Mouse (Mus musculus) Patski (cell line): ENCODE measurements at regions not wholly inside any gene's neighbourhood (a gene's known extent, or its start where the extent isn't known, plus 50 kb on each side); places are given as distances from the start of the nearest gene placed in this dataset.

Source experiments
- ATAC-seq: fragments of 100-300 bp; one replicate; pipeline ENCODE4 v1.8.0; 2021
- CTCF ChIA-PET: fragments of 350-600 bp; sonication (Branson Sonifier 250); formaldehyde crosslinking; loops from one replicate; lab custom pipeline; 2022; ENCODE audit warnings: inconsistent platforms; lab: Charles Lee
- POLR2A ChIA-PET: fragments of 350-600 bp; sonication (Branson Sonifier 250); formaldehyde crosslinking; loops from one replicate; lab custom pipeline; 2022; ENCODE audit warnings: antibody characterized with exemption, inconsistent platforms; lab: Charles Lee
- DNase-seq: peaks from one replicate; pipeline ENCODE4 v3.0.0-alpha.2; 2011; ENCODE audit warnings: low read depth, low spot score
- H3K27me3 ChIP-seq: fragments of 371-371 bp; one replicate; pipeline ENCODE4 v1.5.1; 2021
- CTCF ChIP-seq: fragments of 100-300 bp; IDR thresholded peaks from one replicate; pipeline ENCODE4 v1.5.1; 2021
- in situ Hi-C: fragments of 300-500 bp; cut with MboI; formaldehyde crosslinking; loops from 3 replicates; pipeline ENCODE4 v1.11.1; 2018; ENCODE audit warnings: low pct_unique_long_range_greater_than_20kb, mixed read lengths

GRCm38 (mm10) chr15:86566111-86566510 is 351.9 kb downstream of the Tbc1d22a start:
- no peak for TF ChIP-seq CTCF
- no peak for ATAC-seq
- ChIA-PET CTCF (no interaction called here), POLR2A (interaction anchor here (0.7 kb wide), 1 partner anchor 154 kb away, joined by 4 read pairs; no protein-coding TSS in a partner anchor)
- no peak for DNase-seq
- H3K27me3 ChIP-seq: peaks cover 5% of the 10 kb centered on the region
- in situ Hi-C loops: no loop called here

GRCm38 (mm10) chr15:86574311-86574710 is 360.1 kb downstream of the Tbc1d22a start:
- in situ Hi-C loops: no loop called here
- H3K27me3 ChIP-seq: peaks cover 31% of the 10 kb centered on the region
- DNase-seq (no peak), ATAC-seq (no peak)
- CTCF ChIA-PET: no interaction called here
- TF ChIP-seq CTCF: no peak
- POLR2A ChIA-PET: no interaction called here

DNA sequence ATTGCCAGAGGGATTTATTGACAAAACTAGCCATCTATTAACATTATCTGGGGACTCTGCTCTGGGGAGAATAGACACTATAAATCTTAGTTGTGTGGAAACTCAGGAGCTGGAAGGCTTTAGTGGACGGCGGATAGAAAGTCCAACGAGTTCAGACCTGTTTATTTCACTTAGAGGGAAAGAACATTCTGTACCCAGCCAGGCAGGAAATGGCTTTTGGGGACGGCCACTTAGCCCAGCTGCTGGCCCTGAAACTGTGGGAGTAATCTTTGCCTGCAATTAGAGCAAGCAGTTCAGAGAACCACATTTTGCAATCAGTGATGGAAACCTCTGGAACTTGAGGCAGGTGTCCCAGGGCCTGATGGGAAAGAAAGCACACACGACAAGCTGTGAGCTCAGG is 362.4 kb downstream of the Tbc1d22a start:
- in situ Hi-C loops: no loop called here
- H3K27me3 ChIP-seq: peaks cover 26% of the 10 kb centered on the region
- POLR2A ChIA-PET: no interaction called here
- no peak for ATAC-seq
- TF ChIP-seq CTCF: no peak
- CTCF ChIA-PET: no interaction called here
- DNase-seq: no peak

GRCm38 (mm10) chr15:86578689-86579088 is 364.4 kb downstream of the Tbc1d22a start:
- DNase-seq: no peak
- ATAC-seq: no peak
- ChIA-PET POLR2A (no interaction called here), CTCF (no interaction called here)
- H3K27me3 ChIP-seq: peaks cover 26% of the 10 kb centered on the region
- TF ChIP-seq CTCF: no peak
- in situ Hi-C loops: no loop called here

- no peak for ATAC-seq
- H3K27me3 ChIP-seq: peaks cover 12% of the 10 kb centered on the region
- POLR2A ChIA-PET: interaction anchor here (0.5 kb wide), 1 partner anchor 1996 kb away, joined by 3 read pairs; no protein-coding TSS in a partner anchor
- TF ChIP-seq CTCF: no peak
- CTCF ChIA-PET: no interaction called here
- in situ Hi-C loops: no loop called here
- DNase-seq: no peak
Observed at GRCm38 (mm10) chr15:86582240-86583090, 368.2 kb downstream of the Tbc1d22a start.

DNA sequence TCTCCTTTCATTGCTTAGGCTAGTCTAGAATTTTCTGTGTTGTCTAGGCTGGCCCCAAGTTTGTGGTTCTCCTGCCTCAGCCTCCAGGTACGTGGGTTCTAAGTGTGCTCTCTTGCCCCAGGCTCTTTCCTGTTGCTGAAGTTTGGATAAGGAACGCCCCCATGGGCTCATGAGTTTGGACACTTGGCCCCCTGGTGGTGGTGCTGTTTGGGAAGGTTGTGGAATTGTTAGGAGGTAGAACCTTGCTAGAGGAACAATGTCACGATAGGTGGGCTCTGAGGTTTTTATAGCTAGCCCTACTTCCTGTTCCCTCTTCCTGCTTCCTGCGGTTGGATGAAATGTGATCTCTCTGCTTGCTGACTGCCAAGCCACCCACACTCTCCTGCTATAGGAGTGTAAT is 371.5 kb downstream of the Tbc1d22a start:
- no peak for TF ChIP-seq CTCF
- peaks cover 6% of the 10 kb centered on the region for H3K27me3 ChIP-seq
- ChIA-PET CTCF (no interaction called here), POLR2A (no interaction called here)
- in situ Hi-C loops: no loop called here
- no peak for DNase-seq
- no peak for ATAC-seq

- peaks cover 9% of the 10 kb centered on the region for H3K27me3 ChIP-seq
- DNase-seq (no peak), ATAC-seq (no peak)
- POLR2A ChIA-PET: no interaction called here
- no peak for TF ChIP-seq CTCF
- CTCF ChIA-PET: no interaction called here
- in situ Hi-C loops: no loop called here
Observed at GRCm38 (mm10) chr15:86587209-86587608, 372.9 kb downstream of the Tbc1d22a start.

DNA sequence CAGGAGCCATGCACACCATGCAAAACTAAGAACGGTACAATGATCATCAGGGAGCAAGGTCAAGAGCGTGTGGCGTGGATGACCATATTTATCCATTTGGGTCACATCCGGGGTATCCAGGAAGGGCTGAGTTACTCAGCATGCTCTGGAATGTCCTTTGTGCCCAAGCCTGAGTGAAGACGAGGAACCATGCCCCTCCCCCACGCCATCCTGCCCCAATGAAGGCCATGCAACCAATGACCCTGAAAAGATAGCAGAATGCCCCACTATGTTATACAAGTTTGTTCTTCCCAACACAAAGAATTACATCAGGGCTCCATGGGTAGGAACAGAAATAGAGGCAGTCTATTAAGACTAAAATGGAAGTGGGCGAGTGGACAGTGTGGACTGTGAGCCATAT is 375.8 kb downstream of the Tbc1d22a start:
- POLR2A ChIA-PET: no interaction called here
- no peak for TF ChIP-seq CTCF
- DNase-seq: no peak
- H3K27me3 ChIP-seq: peaks cover 9% of the 10 kb centered on the region
- in situ Hi-C loops: no loop called here
- CTCF ChIA-PET: no interaction called here
- no peak for ATAC-seq

DNA sequence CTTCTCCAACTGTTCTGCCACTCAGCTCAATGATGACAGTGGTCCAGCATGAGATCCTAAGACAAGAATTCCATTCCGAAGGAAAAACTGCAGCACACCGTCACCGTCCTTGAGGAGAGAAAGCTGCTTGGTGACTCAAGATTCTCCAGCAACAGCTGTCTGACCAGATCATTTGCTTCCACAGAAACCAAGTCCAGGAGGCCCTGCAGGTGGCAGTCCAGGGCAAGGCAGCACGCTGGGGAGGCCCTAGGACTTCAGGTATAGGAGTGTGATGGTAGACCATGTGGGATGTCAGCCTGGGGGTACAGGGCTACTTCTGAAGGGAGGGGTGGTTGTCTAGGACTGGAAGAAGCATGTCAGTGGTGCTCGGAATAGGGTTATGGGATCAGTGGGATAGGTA is 376.6 kb downstream of the Tbc1d22a start:
- no peak for ATAC-seq
- no peak for DNase-seq
- in situ Hi-C loops: no loop called here
- peaks cover 9% of the 10 kb centered on the region for H3K27me3 ChIP-seq
- ChIA-PET POLR2A (no interaction called here), CTCF (no interaction called here)
- TF ChIP-seq CTCF: no peak

DNA sequence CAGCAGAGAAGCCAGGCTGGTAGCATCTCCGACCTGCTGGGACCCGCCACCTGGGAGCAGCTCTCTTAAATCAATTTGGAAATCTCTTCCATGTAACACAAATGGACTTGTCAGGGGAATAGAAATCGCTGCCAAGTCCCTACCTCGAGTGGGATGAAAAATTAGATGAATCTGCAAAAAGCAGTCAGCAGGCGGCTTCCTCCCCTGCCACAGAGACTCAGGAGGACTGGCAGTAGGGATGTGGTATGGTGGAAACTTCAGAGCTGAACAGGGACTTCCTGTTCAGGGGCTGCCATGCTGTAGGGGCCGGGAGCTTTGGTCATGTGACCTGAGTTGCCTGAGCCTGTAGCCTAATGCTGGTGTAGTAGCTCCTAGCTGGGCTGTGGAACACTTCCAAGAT is 379.1 kb downstream of the Tbc1d22a start:
- in situ Hi-C loops: no loop called here
- POLR2A ChIA-PET: no interaction called here
- DNase-seq (no peak), ATAC-seq (no peak)
- CTCF ChIA-PET: no interaction called here
- TF ChIP-seq CTCF: no peak
- H3K27me3 ChIP-seq: peaks cover 8% of the 10 kb centered on the region

- DNase-seq: no peak
- no peak for TF ChIP-seq CTCF
- peaks cover 18% of the 10 kb centered on the region for H3K27me3 ChIP-seq
- ChIA-PET CTCF (no interaction called here), POLR2A (no interaction called here)
- in situ Hi-C loops: no loop called here
- no peak for ATAC-seq
Observed at GRCm38 (mm10) chr15:86606411-86606810, 392.2 kb downstream of the Tbc1d22a start.
